Mouse (Mus musculus) embryo, embryonic 10 days (tissue): ENCODE results near the gene Krtap1-4.
"Not testable (repeated sequence)": the region's sequence is repeated elsewhere in the genome, so short reads cannot be mapped to it uniquely, and the experiment has no call there.

Experiments used
- DNase-seq: peaks from one replicate; pipeline ENCODE4 v3.0.0-alpha.2; 2015; ENCODE audit warnings: low spot score

Gene Krtap1-4

DNA sequence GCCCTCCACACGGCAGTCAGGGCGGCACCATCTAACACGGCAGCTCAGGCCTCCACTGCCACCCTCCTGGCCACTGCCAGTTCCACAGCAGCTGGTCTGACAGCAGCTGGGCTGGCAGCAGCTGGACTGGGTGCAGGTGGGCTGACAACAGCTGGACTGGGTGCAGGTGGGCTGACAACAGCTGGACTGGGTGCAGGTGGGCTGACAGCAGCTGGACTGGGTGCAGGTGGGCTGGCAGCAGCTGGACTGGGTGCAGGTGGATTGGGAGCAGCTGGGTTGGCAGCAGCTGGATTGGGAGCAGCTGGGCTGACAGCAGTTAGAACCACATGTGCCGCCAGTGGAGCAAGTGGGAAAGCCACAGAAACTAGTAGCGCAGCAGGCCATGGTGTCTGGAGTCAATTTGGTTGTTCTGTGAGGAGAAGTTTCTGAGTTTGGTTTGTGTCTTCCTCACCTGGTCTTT lies at the start of gene Krtap1-4:
TSS of gene Krtap1-4 (minus strand) at position 410 of the 460 bp plus-strand sequence.
- no peak for DNase-seq

DNA sequence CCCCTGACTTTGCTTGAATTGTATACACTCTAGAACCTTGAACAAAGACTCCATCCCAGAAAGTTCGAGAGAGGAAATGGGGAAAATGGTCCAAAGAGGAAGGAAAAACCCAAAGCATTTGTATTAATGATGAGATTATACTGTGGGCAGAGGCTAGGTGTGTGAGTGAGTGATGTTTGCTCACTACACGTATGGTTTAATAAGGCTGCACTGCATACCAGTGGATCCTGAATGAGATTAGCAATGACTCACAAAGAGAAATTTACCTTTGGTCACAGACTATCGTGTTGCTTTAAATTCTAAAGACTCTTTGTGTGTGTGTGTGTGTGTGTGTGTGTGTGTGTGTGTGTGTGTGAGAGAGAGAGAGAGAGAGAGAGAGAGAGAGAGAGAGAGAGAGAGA lies 47.4 kb upstream of the Krtap1-4 start:
- DNase-seq = no peak

DNA sequence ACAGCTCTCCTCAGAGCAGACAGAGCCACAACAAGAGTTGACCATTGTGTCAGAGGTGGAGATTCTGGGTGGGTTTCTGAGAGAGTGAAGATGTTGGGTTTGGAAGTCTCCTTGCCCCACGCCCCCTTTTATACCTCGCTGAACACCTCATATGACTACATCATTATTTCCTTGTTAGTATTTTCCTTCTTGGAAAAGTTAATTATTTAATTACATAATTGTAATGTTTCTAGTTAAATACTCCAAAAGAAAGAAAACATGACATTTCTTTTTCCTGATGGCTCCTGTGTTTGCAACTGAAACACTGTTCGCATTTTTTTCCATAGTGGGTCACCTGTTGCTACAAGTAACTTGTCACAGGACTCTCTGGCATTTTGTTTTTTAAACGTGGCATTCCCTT lies 44.7 kb upstream of the Krtap1-4 start, which contains the start of gene Krtap4-1:
TSS of gene Krtap4-1 (minus strand) at position 101 of the 400 bp plus-strand sequence.
- DNase-seq = no peak

DNA sequence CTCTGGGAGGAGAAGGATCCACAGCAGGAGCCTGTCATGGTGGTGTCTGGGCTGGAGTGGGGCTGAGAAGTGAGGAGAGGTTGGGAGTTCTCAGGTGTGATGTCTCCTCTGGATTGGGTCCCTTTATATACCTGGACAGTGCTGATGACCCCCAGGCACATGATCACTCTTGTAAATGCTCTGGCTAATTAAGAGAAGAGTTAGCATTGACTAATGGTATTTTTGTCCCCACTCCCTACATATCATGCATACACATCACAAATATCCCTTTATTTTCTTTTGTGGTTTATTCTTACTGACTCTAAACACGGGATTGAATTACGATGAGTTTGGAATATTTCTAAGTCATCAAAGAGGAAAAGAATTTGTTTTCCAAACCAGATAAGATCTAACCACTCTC lies 36.9 kb upstream of the Krtap1-4 start, which contains the start of gene Gm11562:
TSS of gene Gm11562 (minus strand) at position 101 of the 400 bp plus-strand sequence.
- DNase-seq = no peak

DNA sequence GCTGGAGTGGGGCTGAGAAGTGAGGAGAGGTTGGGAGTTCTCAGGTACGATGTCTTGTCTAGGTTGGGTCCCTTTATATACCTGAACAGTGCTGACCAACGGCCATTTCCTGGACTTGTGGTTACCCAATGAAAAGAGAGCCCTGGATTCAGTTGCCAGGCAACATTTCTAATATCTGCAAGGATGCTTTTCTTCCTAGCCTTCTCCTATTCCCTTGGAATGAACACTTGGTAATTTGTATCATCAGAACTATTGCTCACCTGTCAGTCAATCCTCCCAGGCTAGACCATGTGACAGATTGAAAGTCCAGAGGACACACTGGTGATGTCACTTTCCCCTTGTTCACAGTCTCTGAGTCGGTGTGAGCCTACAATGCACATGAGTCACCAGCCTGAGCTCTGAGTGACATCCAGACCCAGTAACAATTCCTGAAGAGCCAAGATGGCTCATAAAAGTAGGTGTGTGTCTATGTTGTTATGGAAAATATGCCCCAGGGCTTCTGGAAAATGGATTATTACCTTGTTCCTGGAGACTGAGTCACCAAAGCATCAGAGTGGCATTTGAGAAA lies 31.4 kb upstream of the Krtap1-4 start, which contains the start of gene Krtap2-4:
TSS of gene Krtap2-4 (minus strand) at position 51 of the 568 bp plus-strand sequence.
- no peak for DNase-seq

DNA sequence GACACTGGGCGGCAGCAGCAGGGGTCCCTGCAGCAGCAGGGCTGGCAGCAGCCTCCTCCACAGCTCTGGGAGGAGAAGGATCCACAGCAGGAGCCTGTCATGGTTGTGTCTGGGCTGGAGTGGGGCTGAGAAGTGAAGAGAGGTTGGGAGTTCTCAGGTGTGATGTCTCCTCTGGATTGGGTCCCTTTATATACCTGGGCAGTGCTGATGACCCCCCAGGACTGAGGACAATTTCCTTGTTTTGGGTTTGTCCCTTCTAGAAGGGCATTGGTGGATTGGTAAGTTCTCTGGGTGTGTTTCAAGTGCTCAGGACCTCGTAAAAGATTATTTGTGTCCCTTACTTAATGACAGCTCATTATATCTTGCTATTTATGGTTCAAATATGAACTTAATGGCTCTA lies 26.6 kb upstream of the Krtap1-4 start, which contains the start of gene Gm11937:
TSS of gene Gm11937 (minus strand) at position 101 of the 400 bp plus-strand sequence.
- not testable (repeated sequence) for DNase-seq

DNA sequence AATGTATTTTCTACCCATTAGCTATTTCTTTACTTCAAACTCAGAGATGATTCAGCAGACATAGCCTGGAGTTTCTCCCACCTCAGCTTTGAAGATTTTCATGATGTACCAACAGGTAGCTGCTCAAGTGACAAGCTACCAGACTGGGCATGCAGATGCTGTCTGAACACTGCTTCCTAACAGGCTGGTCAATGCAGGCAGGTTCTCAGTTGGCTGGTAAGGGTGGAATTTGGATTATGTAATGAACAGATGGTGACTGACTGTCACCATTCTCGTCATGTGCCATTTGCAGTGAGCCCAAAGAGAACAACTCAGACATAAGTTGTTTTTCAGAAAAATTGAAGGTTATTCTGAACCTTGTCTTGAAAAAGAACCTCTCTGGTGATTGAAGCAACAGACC lies 25.7 kb upstream of the Krtap1-4 start:
- DNase-seq = no peak

DNA sequence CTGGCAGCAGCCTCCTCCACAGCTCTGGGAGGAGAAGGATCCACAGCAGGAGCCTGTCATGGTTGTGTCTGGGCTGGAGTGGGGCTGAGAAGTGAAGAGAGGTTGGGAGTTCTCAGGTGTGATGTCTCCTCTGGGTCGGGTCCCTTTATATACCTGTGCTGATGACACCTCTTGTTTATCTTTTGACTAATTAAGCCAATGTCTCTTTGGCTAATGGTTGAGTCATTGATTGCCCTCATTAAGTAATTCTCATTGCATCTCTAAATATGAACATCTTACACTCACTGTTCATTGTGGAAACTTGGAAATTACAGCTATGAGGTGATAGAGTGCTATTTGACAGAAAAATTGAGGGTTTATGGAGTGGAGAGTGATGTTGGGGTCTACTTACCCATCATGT lies 19.8 kb upstream of the Krtap1-4 start, which contains the start of gene Gm11938:
TSS of gene Gm11938 (minus strand) at position 101 of the 400 bp plus-strand sequence.
- not testable (repeated sequence) for DNase-seq

DNA sequence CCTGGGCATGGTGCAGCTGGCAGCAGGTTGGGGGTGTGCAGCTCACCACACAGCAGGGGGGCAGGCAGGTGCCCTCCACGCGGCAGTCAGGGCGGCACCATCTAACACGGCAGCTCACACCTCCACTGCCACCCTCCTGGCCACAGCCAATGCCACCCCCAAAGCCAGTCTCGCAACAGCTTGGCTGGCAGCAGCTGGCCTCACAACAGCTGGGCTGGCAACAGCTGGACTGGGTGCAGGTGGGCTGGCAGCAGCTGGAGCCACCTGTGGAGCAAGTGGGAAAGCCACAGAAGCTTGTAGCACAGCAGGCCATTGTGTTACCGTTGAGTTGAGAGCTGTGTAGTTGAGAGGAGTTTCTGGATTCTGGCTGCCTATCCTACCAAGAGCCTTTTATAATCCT lies 14.3 kb upstream of the Krtap1-4 start, which contains the start of gene Krtap9-3:
TSS of gene Krtap9-3 (minus strand) at position 364 of the 400 bp plus-strand sequence.
- DNase-seq = not testable (repeated sequence)

DNA sequence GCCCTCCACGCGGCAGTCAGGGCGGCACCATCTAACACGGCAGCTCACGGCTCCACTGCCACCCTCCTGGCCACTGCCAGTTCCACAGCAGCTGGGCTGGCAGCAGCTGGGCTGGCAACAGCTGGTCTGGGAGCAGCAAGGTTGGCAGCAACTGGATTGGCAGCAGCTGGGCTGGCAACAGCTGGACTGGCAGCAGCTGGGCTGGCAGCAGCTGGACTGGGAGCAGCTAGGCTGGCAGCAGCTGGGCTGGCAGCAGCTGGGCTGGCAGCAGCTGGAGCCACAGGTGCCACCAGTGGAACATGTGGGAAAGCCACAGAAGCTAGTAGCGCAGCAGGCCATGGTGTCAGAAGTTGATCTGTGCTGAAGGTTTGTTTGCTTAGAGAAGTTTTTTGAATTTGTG lies 7.5 kb upstream of the Krtap1-4 start, which contains the start of gene Krtap1-3:
TSS of gene Krtap1-3 (minus strand) at position 359 of the 400 bp plus-strand sequence.
- no peak for DNase-seq

DNA sequence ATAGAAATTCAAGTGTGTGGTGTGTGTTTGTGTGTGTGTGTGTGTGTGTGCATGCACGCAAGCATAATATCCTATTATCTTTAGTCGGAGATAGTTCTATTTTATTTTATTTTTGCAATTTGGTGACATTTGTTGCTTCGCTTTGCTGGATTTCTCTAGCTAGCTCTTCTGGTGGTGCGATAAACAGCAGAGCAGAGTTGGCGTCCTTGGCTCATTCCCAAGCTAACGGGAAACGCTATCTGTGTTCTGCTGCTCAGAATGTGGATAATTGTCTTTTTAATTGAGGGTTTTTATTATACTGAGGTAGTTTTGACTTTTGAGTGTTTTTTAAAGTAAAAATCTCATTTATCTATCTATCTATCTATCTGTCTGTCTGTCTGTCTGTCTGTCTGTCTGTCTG lies 1.6 kb upstream of the Krtap1-4 start:
- DNase-seq = no peak

DNA sequence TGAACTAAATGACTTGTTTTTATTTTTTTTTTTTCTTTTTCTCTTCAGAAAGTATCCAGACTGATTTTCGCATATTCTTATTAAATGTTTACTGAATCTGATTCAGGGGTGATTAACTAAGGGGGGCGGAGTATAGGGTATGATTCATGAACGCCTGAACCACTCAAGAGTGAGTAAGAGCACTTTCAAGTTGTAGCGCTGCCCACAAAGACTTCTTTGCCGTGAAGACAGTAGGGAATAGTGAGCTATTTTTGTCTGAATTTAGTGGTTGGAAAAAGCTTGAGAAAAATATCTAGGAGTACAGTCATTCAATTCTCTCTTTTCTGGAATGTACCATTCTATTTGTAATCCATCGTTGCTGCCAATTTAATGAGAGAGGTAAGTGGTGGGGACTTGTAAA lies 1.9 kb downstream of the Krtap1-4 start:
- DNase-seq = no peak

DNA sequence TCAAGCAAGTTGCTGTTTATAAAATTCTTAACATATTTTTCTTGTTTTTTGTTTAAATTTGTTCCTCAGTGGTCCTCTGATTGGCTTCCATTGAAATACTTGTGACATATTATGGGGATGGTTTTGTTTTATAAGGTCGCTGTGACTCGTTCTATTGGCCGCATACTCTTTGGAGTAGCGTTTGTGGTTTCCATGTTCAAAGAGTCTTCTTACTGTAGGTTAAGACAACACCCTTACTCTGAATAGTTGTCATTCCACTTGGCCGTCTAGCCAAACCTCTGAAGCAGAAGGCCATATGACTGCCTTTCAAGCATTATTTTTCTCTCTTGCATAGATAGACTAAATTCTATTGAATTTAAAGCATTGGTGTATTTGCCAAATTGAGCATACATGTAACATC lies 2.4 kb downstream of the Krtap1-4 start:
- DNase-seq = no peak

DNA sequence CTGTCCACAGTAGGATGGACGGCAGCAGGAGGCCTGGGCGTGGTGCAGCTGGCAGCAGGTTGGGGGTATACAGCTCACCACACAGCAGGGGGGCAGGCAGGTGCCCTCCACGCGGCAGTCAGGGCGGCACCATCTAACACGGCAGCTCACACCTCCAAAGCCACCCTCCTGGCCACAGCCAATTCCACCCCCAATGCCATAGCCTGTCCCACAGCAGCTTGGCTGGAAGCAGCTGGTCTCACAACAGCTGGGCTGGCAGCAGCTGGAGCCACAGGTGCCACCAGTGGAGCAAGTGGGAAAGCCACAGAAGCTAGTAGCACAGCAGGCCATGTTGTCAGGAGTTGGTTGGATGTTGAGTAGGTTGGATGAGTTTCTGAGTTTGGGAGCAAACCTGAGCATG lies 2.8 kb downstream of the Krtap1-4 start, which contains the start of gene Krtap1-5:
TSS of gene Krtap1-5 (minus strand) at position 381 of the 400 bp plus-strand sequence.
- no peak for DNase-seq

DNA sequence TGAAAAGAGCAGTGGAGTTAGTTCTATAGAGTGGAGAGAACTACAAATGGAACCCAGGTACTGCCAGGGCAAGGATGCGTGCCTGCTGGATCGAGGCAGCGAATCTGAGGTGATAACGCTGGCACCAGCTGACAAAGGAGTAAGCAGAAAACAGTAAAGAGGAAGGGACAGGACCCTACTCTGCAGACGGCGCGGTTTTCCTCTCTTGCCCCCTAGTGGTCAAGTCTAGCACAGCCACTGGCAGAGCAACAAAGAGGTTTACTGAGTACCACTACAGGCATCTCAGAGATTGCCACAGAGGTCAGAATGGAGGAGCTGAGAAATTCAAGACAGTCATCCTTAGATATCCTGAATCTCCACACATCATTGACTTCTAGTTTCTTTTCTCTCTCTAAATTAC lies 9.3 kb downstream of the Krtap1-4 start:
- DNase-seq = peak; percentile 89

DNA sequence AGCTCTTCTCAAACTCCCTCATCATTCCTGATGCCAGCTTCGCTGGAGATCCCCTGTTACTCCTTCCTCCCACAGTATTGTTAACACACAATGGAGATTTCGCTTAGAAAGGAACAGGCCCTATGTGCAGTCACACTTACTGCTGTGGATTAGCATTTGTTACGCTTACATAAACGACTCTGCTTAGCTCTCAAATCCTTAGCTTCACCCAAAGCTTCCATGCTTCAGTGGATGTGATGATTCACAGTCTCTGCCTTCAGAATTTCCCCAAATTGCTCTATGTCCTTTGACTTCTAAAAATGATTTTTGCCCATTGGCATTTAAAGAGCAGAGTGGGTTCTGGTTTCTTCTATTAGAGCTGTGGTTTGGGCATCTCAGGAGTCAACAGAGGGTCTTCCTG lies 10.3 kb downstream of the Krtap1-4 start:
- no peak for DNase-seq

DNA sequence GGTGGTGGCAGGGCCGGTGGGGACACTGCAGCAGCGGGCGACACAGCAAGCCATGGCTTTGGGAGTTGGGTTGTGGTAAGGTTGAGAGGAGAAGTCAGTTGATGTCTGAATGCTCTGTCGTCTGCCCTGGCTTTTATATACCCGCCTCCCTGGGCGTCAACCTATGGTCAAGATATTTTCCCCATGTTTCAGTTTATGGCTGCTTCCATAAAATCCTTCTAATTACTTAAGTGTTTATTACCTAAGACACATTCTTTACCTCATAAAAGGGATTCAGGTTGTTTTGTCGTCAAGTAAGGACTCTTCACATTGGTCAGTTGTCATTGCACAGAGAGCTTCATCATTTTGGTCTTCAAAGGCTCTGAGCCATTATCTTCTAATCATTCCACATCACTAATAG lies 16.9 kb downstream of the Krtap1-4 start, which contains the start of gene Krtap3-1:
TSS of gene Krtap3-1 (minus strand) at position 101 of the 400 bp plus-strand sequence.
- no peak for DNase-seq

DNA sequence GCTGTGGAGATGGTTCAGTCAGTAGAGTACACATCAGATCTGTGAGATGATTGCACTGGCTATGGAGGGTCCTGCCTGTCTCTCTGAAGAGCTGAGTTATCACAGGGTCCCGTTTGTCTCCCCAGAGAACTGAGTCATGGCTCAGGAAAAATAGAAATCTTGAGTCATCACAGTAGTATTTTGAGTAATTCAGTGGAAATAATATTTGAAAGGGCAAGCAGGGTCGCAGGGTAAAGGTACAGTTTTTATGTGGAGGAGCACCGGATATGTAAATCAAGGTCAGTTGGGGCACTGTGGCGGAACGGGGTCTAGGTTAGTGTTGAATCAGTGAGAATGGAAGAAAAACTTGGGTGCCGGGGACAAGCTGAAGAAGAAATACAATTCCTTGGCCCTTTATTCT lies 20.9 kb downstream of the Krtap1-4 start:
- no peak for DNase-seq

DNA sequence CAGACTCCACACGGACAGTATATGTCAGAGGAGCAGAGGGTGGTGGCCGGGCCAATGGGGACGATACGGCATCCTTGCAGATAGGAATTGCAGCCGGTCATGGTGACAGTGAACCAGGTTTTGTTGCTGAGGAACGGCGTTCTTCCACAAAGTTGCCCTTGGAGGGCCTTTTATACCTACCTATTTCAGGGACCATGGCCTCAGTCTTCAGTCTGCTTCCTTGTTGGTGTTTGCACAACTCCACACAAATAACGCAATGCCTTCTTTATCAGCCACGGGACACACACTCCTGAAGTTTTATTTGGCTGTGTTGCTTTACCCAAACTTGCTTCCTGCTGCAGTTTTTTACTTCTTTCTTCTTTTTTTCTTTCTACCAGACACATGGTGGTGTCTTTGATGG lies 24.1 kb downstream of the Krtap1-4 start, which contains the start of gene Gm11939:
TSS of gene Gm11939 (minus strand) at position 101 of the 400 bp plus-strand sequence.
- DNase-seq = no peak

DNA sequence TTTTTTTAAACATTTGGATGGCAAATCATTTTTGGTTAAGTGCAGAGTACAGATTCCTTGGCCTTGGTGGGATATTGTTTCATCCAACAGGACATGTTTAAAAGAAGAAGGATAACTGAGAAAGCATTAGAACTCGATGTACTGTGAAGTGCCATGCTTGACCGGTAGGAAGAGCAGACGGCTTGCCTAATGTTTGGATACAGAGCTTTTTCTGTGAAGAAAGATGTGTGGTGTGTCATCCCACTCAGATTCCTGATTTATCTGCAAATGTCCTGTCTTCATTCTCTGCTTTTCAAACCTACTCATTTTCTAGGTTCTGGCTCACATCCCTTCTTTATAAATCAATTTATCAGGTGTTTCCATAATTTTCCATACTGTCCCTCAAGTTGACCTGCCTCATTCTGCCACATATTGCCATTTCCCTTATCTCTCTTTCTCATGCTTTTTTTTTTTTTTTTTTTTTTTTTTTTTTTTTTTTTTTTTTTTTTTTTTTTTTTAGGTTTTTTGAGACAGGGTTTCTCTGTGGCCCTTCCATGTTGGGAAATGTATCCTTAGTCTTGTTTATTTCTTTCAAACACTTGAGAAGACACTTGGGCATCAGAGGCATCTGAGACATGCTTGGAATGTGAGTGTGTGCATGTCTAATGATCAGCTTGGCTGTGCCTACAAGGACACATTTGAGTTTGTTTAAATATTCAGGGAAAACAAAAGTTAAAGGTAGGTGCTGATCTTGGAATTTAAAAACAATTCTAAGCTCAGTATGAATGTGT lies 25.3 kb downstream of the Krtap1-4 start:
- no peak for DNase-seq

DNA sequence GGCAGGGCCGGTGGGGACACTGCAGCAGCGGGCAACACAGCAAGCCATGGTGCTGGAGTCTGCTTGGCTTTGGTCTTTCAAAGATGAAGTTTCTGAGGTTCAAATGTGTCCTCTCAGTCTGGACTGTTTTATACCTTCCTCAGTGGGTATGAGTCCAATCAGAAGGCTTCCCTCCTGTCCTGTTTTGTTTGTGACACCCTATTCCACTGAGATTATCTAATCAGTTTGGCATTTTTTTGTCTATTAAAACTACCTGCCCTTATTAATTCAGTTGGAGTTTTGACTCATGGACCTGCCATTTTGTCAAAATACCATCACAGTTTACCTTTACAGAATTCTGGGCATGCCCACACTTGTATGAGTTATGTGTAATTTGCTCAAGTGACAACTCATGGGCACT lies 26.7 kb downstream of the Krtap1-4 start, which contains the start of gene Krtap3-2:
TSS of gene Krtap3-2 (minus strand) at position 101 of the 400 bp plus-strand sequence.
- DNase-seq = no peak

DNA sequence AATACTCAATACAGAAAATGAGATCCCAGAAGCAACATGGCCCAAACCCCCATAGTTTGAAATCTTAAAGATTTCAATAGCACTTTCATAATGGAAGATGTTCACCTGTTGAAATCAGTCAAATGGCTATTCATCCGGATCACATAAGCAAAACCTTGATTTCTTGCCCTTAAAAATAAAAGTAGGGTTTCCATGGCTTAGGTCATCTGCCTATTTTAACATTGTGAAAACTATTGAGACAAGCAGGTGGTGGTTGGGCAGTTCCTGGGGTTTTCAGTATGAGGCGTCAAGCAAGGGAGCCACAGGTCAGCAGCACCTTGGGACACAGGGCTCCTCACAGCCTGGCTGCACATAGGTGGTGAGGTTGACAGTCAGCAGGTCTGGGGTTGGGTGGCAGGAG lies 27.3 kb downstream of the Krtap1-4 start:
- no peak for DNase-seq
